Mouse (Mus musculus): Measurements from ENCODE around the gene Nup62.

- no peak for TF ChIP-seq GATA1 (IDR thresholded peaks at IDR 0.05; ENCODE audit: borderline replicate concordance, low read length)
- no peak for TF ChIP-seq FLI1 (IDR thresholded peaks at IDR 0.05; ENCODE audit: low read length)
Observed at GRCm38 (mm10) chr7:44839171-44839490, 23.2 kb downstream of the Nup62 start.
